Mouse (Mus musculus) C2C12 (cell line): Measurements from ENCODE around the gene Dll3.

Source experiments
- CEBPB ChIP-seq: IDR thresholded peaks from one replicate; pipeline ENCODE4 v1.6.1; 2011; ENCODE audit warnings: low read depth, mild to moderate bottlenecking, control low read depth, moderate library complexity
- CTCF ChIP-seq: IDR thresholded peaks from one replicate; pipeline ENCODE4 v1.5.1; 2011; ENCODE audit not compliant: control insufficient read depth, insufficient read depth, insufficient read length
- MAX ChIP-seq: IDR thresholded peaks from one replicate; pipeline ENCODE4 v1.6.1; 2011; ENCODE audit warnings: mild to moderate bottlenecking, control low read depth
- MYOG ChIP-seq: IDR thresholded peaks from one replicate; pipeline ENCODE4 v1.6.1; 2011; ENCODE audit not compliant: control insufficient read depth, insufficient read length; ENCODE audit errors: extremely low read depth
- USF1 ChIP-seq: IDR thresholded peaks from one replicate; pipeline ENCODE4 v1.6.1; 2011; ENCODE audit warnings: low read depth, mild to moderate bottlenecking, control low read depth, moderate library complexity

- no peak for TF ChIP-seq CTCF
- TF ChIP-seq USF1, result no peak
- TF ChIP-seq MYOG, result no peak
- no peak for TF ChIP-seq CEBPB
- TF ChIP-seq MAX, result no peak
Measured at GRCm38 (mm10) chr7:28335471-28335870, 33.4 kb upstream of the Dll3 start.
